Mouse (Mus musculus) neural tube, embryonic 12.5 days (tissue): ENCODE results near the gene Hnf4a. TPM values are rescaled to one million over a fixed set of nuclear protein-coding genes. Genes with fewer than 3 reads are reported as not detected.

ENCODE experiments used
- ATAC-seq: fragments of 200-750 bp; cut with Nextera tagmentation; 2 replicates; pipeline ENCODE4 v1.8.0; 2017; ENCODE audit warnings: low read depth, mild to moderate bottlenecking, moderate TSS enrichment, moderate library complexity; ENCODE audit not compliant: low FRiP score
- H3K27ac ChIP-seq: fragments of 300-500 bp; sonication (generic); 2 replicates; pipeline ENCODE4 v1.5.1; 2016
- H3K27me3 ChIP-seq: fragments of 300-500 bp; sonication (generic); replicated peaks from 2 replicates; pipeline ENCODE4 v1.6.1; 2016; ENCODE audit warnings: mild to moderate bottlenecking
- H3K36me3 ChIP-seq: fragments of 300-500 bp; sonication (generic); 2 replicates; pipeline ENCODE4 v1.6.1; 2016; ENCODE audit warnings: mild to moderate bottlenecking
- H3K4me1 ChIP-seq: fragments of 300-500 bp; sonication (generic); 2 replicates; pipeline ENCODE4 v1.6.1; 2016
- H3K4me2 ChIP-seq: fragments of 300-500 bp; sonication (generic); replicated peaks from 2 replicates; pipeline ENCODE4 v1.6.1; 2016; ENCODE audit warnings: mild to moderate bottlenecking
- H3K4me3 ChIP-seq: fragments of 300-500 bp; sonication (generic); 2 replicates; pipeline ENCODE4 v1.5.1; 2016
- H3K9ac ChIP-seq: fragments of 300-500 bp; sonication (generic); 2 replicates; pipeline ENCODE4 v1.6.1; 2016; ENCODE audit warnings: mild to moderate bottlenecking
- H3K9me3 ChIP-seq: fragments of 300-500 bp; sonication (generic); 2 replicates; pipeline ENCODE4 v1.6.1; 2016; ENCODE audit warnings: mild to moderate bottlenecking
- WGBS: fragments of 180-500 bp; shearing (Covaris S2); methylation state at CpG from one replicate; pipeline ENCODE4 v1.1.7; 2016; 5-methylcytosine and 5-hydroxymethylcytosine counted together
- polyA plus RNA-seq: library from polyadenylated mRNA; unstranded; fragments of >200 nt; fragmentation: Nextera tagmentation; extraction: Ambion mirVana; gene quantifications from 2 replicates; pipeline ENCODE4 v1.2.1, GENCODE M21; 2016

Gene Hnf4a
- polyA plus RNA-seq, 1 experiment from 2014 or later: not detected

- H3K27ac ChIP-seq: no peak overlapping the region
- no peak for ATAC-seq
- 92% methylated on average over 6 of the region's 6 CpGs for WGBS
Observed at GRCm38 (mm10) chr2:163468866-163469265, 37.7 kb upstream of the Hnf4a start.

GRCm38 (mm10) chr2:163469711-163470110 lies 36.9 kb upstream of the Hnf4a start:
- H3K4me3 ChIP-seq: no peak overlapping the region
- no peak for ATAC-seq
- H3K4me2 ChIP-seq: no peak overlapping the region
- 94% methylated on average over 15 of the region's 15 CpGs for WGBS
- no peak overlapping the region for H3K9ac ChIP-seq
- H3K27me3 ChIP-seq: no peaks in the 10 kb centered on the region
- H3K4me1 ChIP-seq: peaks cover 9% of the 10 kb centered on the region; the same call in 1 of the 2 replicates
- no peak overlapping the region for H3K27ac ChIP-seq
- H3K36me3 ChIP-seq: peaks cover 22% of the 10 kb centered on the region
- no peaks in the 10 kb centered on the region for H3K9me3 ChIP-seq

More at GRCm38 (mm10) chr2:163468866-163469265, 37.7 kb upstream of the Hnf4a start:
- Histone ChIP-seq H3K36me3 (peaks cover 22% of the 10 kb centered on the region), H3K4me1 (peaks cover 9% of the 10 kb centered on the region; the same call in 1 of the 2 replicates), H3K4me3 (no peak overlapping the region), H3K4me2 (no peak overlapping the region), H3K9me3 (no peaks in the 10 kb centered on the region), H3K27me3 (no peaks in the 10 kb centered on the region), H3K9ac (no peak overlapping the region)

GRCm38 (mm10) chr2:163471136-163471535 lies 35.5 kb upstream of the Hnf4a start:
- H3K9ac ChIP-seq: no peak overlapping the region
- H3K36me3 ChIP-seq: peaks cover 22% of the 10 kb centered on the region
- ATAC-seq: no peak
- H3K4me1 ChIP-seq: peaks cover 9% of the 10 kb centered on the region; the same call in 1 of the 2 replicates
- H3K4me3 ChIP-seq: 0 out of 2 replicates have a peak overlapping the region, but pooled peaks have one; percentile 66
- no peak overlapping the region for H3K27ac ChIP-seq
- 59% methylated on average over 3 of the region's 3 CpGs for WGBS
- H3K9me3 ChIP-seq: no peaks in the 10 kb centered on the region
- peak overlapping the region; percentile 75 for H3K4me2 ChIP-seq
- no peaks in the 10 kb centered on the region for H3K27me3 ChIP-seq

GRCm38 (mm10) chr2:163471710-163472465 lies 34.7 kb upstream of the Hnf4a start:
- peaks cover 22% of the 10 kb centered on the region for H3K36me3 ChIP-seq
- H3K4me1 ChIP-seq: peaks cover 9% of the 10 kb centered on the region; the same call in 1 of the 2 replicates
- peak overlapping the region; percentile 74 for H3K9ac ChIP-seq
- peak overlapping the region; percentile 75 for H3K4me2 ChIP-seq
- H3K4me3 ChIP-seq: peak overlapping the region; percentile 66
- H3K27ac ChIP-seq: no peak overlapping the region
- H3K27me3 ChIP-seq: no peaks in the 10 kb centered on the region
- WGBS: 5% methylated on average over 36 of the region's 36 CpGs
- ATAC-seq: peak; percentile 65
- no peaks in the 10 kb centered on the region for H3K9me3 ChIP-seq

- peaks cover 22% of the 10 kb centered on the region for H3K36me3 ChIP-seq
- H3K4me2 ChIP-seq: peak within 1 kb of the TSS; percentile 75
- H3K27me3 ChIP-seq: no peaks in the 10 kb centered on the region
- no peaks in the 10 kb centered on the region for H3K9me3 ChIP-seq
- ATAC-seq: peak; percentile 95
- H3K9ac ChIP-seq: peak within 1 kb of the TSS; percentile 74
- no peak within 1 kb of the TSS for H3K27ac ChIP-seq
- peaks cover 9% of the 10 kb centered on the region; the same call in 1 of the 2 replicates for H3K4me1 ChIP-seq
- H3K4me3 ChIP-seq: peak within 1 kb of the TSS; percentile 66
- under 1% methylated on average over 30 of the region's 30 CpGs for WGBS
Observed at GRCm38 (mm10) chr2:163472466-163472851, 34.1 kb upstream of the Hnf4a start, which contains the start of gene Fitm2. Gene Fitm2, minus strand, starts transcription at chr2:163472629.

- H3K27ac ChIP-seq: no peak overlapping the region
- H3K27me3 ChIP-seq: 0 out of 2 replicates have a peak, but pooled peaks cover 8% of the 10 kb centered on the region
- H3K9ac ChIP-seq: no peak overlapping the region
- no peak overlapping the region for H3K4me3 ChIP-seq
- whole genome bisulfite sequencing: 56% methylated on average over 18 of the region's 18 CpGs
- H3K4me1 ChIP-seq: peaks cover 8% of the 10 kb centered on the region
- H3K36me3 ChIP-seq: no peaks in the 10 kb centered on the region
- no peak for ATAC-seq
- no peaks in the 10 kb centered on the region for H3K9me3 ChIP-seq
- H3K4me2 ChIP-seq: no peak overlapping the region
Observed at GRCm38 (mm10) chr2:163480191-163480825, 26.3 kb upstream of the Hnf4a start.

GRCm38 (mm10) chr2:163481539-163482029 lies 25.0 kb upstream of the Hnf4a start:
- H3K4me1 ChIP-seq: peaks cover 8% of the 10 kb centered on the region
- peak overlapping the region; percentile 60 for H3K4me2 ChIP-seq
- 2% methylated on average over 21 of the region's 21 CpGs for WGBS
- ATAC-seq: peak; percentile 66; the same call in 1 of the 2 replicates
- H3K9me3 ChIP-seq: no peaks in the 10 kb centered on the region
- H3K9ac ChIP-seq: 0 out of 2 replicates have a peak overlapping the region, but pooled peaks have one; percentile 33
- peak overlapping the region; percentile 25 for H3K4me3 ChIP-seq
- H3K27me3 ChIP-seq: 0 out of 2 replicates have a peak, but pooled peaks cover 8% of the 10 kb centered on the region
- H3K27ac ChIP-seq: no peak overlapping the region
- H3K36me3 ChIP-seq: no peaks in the 10 kb centered on the region

- Histone ChIP-seq H3K36me3 (no peaks in the 10 kb centered on the region), H3K4me2 (no peak overlapping the region), H3K27me3 (no peaks in the 10 kb centered on the region), H3K4me1 (no peaks in the 10 kb centered on the region), H3K4me3 (no peak overlapping the region), H3K9me3 (no peaks in the 10 kb centered on the region), H3K27ac (no peak overlapping the region), H3K9ac (no peak overlapping the region)
- no peak for ATAC-seq
- WGBS: 90% methylated on average over 3 of the region's 3 CpGs
Observed at GRCm38 (mm10) chr2:163487360-163487759, 19.2 kb upstream of the Hnf4a start.

- no peak for ATAC-seq
- no peak overlapping the region for H3K4me2 ChIP-seq
- H3K9ac ChIP-seq: no peak overlapping the region
- H3K4me3 ChIP-seq: no peak overlapping the region
- no peaks in the 10 kb centered on the region for H3K9me3 ChIP-seq
- H3K36me3 ChIP-seq: no peaks in the 10 kb centered on the region
- 0 out of 2 replicates have a peak, but pooled peaks cover 4% of the 10 kb centered on the region for H3K4me1 ChIP-seq
- H3K27ac ChIP-seq: no peak overlapping the region
- 63% methylated on average over 5 of the region's 5 CpGs for WGBS
- no peaks in the 10 kb centered on the region for H3K27me3 ChIP-seq
Observed at GRCm38 (mm10) chr2:163489725-163490291, 16.8 kb upstream of the Hnf4a start.

GRCm38 (mm10) chr2:163490656-163491055 lies 16.0 kb upstream of the Hnf4a start:
- 93% methylated on average over 17 of the region's 17 CpGs for WGBS
- no peak overlapping the region for H3K4me2 ChIP-seq
- ATAC-seq: no peak

GRCm38 (mm10) chr2:163491351-163491750 lies 15.3 kb upstream of the Hnf4a start:
- 0 out of 2 replicates have a peak, but pooled peaks cover 4% of the 10 kb centered on the region for H3K4me1 ChIP-seq
- no peak overlapping the region for H3K4me3 ChIP-seq
- no peaks in the 10 kb centered on the region for H3K9me3 ChIP-seq
- no peak overlapping the region for H3K9ac ChIP-seq
- 65% methylated on average over 7 of the region's 7 CpGs for WGBS
- H3K4me2 ChIP-seq: no peak overlapping the region
- H3K27me3 ChIP-seq: no peaks in the 10 kb centered on the region
- H3K27ac ChIP-seq: no peak overlapping the region
- ATAC-seq: no peak
- no peaks in the 10 kb centered on the region for H3K36me3 ChIP-seq

More at GRCm38 (mm10) chr2:163490656-163491055, 16.0 kb upstream of the Hnf4a start:
- Histone ChIP-seq H3K36me3 (no peaks in the 10 kb centered on the region), H3K27ac (no peak overlapping the region), H3K27me3 (no peaks in the 10 kb centered on the region), H3K9ac (no peak overlapping the region), H3K4me3 (no peak overlapping the region), H3K4me1 (0 out of 2 replicates have a peak, but pooled peaks cover 4% of the 10 kb centered on the region), H3K9me3 (no peaks in the 10 kb centered on the region)

- no peak within 1 kb of the TSS for H3K27ac ChIP-seq
- no peak within 1 kb of the TSS for H3K4me2 ChIP-seq
- 76% methylated on average over 5 of the region's 5 CpGs for WGBS
- no peak within 1 kb of the TSS for H3K9ac ChIP-seq
- H3K4me1 ChIP-seq: 0 out of 2 replicates have a peak, but pooled peaks cover 4% of the 10 kb centered on the region
- no peaks in the 10 kb centered on the region for H3K9me3 ChIP-seq
- no peak for ATAC-seq
- no peak within 1 kb of the TSS for H3K4me3 ChIP-seq
- H3K36me3 ChIP-seq: no peaks in the 10 kb centered on the region
- H3K27me3 ChIP-seq: no peaks in the 10 kb centered on the region
Observed at GRCm38 (mm10) chr2:163492018-163492417, 14.6 kb upstream of the Hnf4a start, which contains the start of gene R3hdml. Gene R3hdml, plus strand, starts transcription at chr2:163492318.
